Mouse (Mus musculus): ENCODE measurements around the gene Zfp648.
A peak's percentile ranks its signal among the peaks of the same experiment; 100 is the strongest.

The Zfp648 gene

DNA sequence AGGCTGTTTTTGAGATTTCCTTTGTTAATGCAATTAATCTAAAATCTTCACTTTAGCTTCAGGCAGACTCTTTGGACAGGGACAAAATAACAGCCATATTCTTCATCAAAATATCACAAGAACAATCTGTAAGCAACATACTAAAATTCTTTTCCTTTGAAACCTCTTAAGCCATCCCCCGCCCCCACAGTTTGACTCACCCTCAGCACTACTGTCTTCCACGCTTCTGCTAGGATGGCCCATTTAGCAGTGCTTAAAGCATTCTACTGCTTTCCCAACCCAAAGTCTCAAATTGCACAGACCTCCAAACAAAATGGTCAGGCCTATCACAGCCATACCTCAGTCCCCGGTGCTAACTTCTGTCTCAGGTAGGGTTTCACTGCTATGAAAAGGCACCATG lies 19.6 kb downstream of the Zfp648 start:
- no peak for DNase-seq (ENCODE audit: low read depth, low spot score)

DNA sequence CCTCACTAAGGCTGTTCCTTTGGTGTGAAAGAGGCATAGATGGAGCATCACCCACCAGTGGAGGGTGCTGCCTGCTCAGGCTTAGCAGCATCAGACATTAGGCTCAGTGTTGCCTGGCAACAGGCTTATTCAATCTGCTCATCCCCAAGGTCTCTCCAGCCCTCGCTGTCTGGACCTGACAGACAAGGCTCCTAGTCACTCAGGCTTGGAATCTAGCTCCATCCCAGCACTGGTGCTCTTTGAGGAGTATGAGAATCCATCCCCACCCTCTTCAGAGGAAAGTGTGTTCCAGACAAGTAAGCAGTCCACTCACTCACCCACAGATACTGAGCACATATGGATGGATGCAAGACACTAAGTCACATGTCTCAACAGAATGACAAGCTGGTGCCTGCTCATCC lies 22.8 kb downstream of the Zfp648 start:
- no peak for DNase-seq (ENCODE audit: low read depth, low spot score)

DNA sequence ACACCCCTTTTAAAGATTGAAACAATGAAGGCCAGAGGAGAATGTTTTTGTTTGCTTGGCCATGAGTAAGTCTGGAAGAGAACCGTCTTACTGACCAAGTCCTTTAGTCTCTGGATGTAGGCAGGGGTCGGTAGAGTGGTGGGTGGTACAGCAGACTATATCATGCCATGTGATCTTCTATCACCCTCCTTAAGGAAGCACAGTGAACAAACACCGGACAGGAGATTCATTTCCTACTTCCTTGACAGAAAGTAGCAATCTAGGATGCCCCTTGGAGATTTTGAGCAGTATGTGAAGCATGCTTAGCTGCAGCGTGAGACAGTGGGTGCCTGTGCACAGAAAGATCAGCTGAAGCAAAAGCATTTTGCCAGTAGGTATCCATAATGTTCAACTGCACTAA lies 31.6 kb downstream of the Zfp648 start:
- DNase-seq (ENCODE audit: low read depth, low spot score): no peak

DNA sequence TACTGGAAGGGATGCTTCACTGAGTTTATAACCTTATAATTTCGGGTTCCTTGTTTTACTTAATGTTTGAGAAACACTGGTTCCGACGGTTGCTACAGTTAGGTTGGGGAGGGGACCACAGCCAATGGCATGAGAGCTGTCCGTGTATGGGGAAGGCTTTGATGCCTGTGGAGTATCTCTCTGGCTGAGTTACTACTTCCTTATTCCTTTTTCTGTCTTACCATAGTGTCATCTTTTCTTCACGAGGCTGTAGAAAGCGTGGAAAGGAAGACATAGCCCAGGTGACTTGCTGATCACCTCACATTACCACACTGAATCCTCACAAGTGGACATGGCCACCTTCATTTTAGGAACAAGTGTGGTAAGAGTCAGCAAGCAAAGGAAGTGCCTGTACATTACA lies 32.0 kb downstream of the Zfp648 start:
- DNase-seq (ENCODE audit: low read depth, low spot score): no peak

DNA sequence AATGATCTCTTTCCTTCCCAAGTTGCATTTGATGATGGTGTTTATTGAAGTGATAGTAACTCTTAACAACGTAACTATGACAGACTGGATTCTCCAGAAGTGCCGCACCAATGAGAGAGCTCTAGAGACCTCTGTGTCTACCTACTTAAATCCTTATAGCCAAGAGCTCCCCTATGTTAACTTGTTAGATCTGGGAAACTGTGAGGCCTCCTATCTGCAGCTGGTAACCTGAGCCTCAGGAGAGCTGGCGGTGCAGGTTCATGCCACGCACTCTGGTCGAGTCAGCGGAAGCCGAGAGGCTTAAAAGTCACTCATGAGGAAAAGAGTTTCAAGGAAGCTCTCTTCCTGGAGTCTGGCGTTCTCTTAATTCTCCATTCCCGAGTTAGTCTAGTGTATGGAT lies 33.8 kb downstream of the Zfp648 start:
- DNase-seq (ENCODE audit: low read depth, low spot score): no peak

DNA sequence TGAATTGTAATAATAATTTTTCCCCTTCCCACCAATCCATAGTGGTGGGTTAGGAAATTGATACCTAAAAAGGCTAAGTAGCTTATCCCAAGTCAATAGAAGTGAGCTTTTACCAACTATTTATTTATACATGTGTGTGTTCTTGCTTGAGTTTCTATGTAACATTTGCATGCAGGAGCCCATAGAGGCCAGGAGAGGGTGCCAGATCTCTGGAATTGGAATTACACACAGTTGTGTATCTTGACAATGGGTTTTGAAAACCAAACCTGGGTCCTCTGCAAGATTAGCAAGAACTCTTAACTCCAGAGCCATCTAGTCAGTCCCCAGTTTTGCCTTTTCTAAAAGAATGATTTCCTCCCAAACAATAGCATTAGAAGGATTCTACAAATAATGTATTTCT lies 37.9 kb downstream of the Zfp648 start:
- DNase-seq (ENCODE audit: low read depth, low spot score): no peak

DNA sequence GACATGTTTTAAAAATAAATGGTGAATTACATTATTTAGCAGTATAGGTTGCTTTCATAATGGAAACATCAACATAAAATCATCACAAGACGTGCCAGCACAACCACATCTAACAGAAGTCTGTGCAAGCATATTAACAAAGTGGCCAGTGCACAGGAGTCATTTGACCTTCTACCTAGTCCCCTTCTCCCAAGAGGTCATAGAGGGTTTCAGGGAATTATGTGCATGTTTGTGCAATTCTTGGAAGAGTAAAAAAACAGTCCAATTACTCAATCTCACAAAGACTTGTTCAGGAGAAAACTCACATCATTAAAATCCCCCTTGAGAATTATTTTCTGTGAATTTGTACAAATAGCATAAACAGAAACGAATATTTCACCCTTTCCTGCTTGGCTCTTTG lies 50.2 kb downstream of the Zfp648 start:
- DNase-seq (ENCODE audit: low read depth, low spot score): peak; percentile 7

DNA sequence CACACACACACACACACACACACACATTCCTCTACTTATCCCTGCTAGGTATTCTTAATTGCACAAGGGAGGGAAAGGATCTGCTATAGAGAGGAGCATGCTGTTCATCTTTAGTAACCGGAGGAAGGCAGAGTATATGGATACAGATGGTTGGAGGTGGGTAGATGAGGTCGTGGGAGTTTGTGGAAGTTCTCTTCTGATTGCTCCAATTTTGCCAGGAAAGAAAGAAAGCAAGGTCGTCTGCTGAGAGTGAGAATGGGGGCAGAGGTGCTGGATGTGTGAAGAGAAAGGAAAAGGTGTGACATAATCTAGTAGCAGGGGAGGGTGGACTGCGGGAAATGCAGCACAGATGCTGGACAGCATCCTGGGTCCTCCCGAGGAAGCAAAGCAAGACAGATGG lies 51.8 kb downstream of the Zfp648 start:
- no peak for DNase-seq (ENCODE audit: low read depth, low spot score)
